Mouse (Mus musculus) forebrain, postnatal 0 days (tissue): Measurements from ENCODE around the gene Klra17. TPM values are rescaled to one million over a fixed set of nuclear protein-coding genes. Genes with fewer than 3 reads are reported as not detected.
"Not testable (repeated sequence)": the region's sequence is repeated elsewhere in the genome, so short reads cannot be mapped to it uniquely, and the experiment has no call there.

Experiments
- ATAC-seq: fragments of 200-750 bp; cut with Nextera tagmentation; 2 replicates; pipeline ENCODE4 v1.8.0; 2017; ENCODE audit warnings: mild to moderate bottlenecking, moderate library complexity
- DNase-seq: peaks from one replicate; pipeline ENCODE4 v3.0.0-alpha.2; 2015
- H3K27ac ChIP-seq: fragments of 300-500 bp; sonication (generic); 2 replicates; pipeline ENCODE4 v1.5.1; 2014; ENCODE audit warnings: low read depth, mild to moderate bottlenecking, antibody characterized with exemption, low read length, moderate library complexity, mixed read lengths
- H3K27me3 ChIP-seq: fragments of 300-500 bp; sonication (generic); 2 replicates; pipeline ENCODE4 v1.6.1; 2014; ENCODE audit warnings: mild to moderate bottlenecking, low read length, mixed read lengths; ENCODE audit not compliant: insufficient read depth
- H3K36me3 ChIP-seq: fragments of 300-500 bp; sonication (generic); 2 replicates; pipeline ENCODE4 v1.6.1; 2014; ENCODE audit warnings: mild to moderate bottlenecking, moderate library complexity; ENCODE audit not compliant: insufficient read depth
- H3K4me1 ChIP-seq: fragments of 300-500 bp; sonication (generic); 2 replicates; pipeline ENCODE4 v1.6.1; 2014; ENCODE audit warnings: antibody characterized with exemption; ENCODE audit not compliant: insufficient read depth
- H3K4me2 ChIP-seq: fragments of 300-500 bp; sonication (generic); 2 replicates; pipeline ENCODE4 v1.6.1; 2014; ENCODE audit warnings: low read depth, mild to moderate bottlenecking, moderate library complexity
- H3K4me3 ChIP-seq: fragments of 300-500 bp; sonication (generic); 2 replicates; pipeline ENCODE4 v1.5.1; 2014; ENCODE audit warnings: low read depth, low read length, mixed read lengths
- H3K9ac ChIP-seq: fragments of 300-500 bp; sonication (generic); 2 replicates; pipeline ENCODE4 v1.6.1; 2014; ENCODE audit warnings: mild to moderate bottlenecking
- H3K9me3 ChIP-seq: fragments of 300-500 bp; sonication (generic); 2 replicates; pipeline ENCODE4 v1.6.1; 2016; ENCODE audit warnings: low read length
- CTCF ChIP-seq: sonication (generic); IDR thresholded peaks from 2 replicates; pipeline ENCODE4 v1.5.1; 2016; ENCODE audit warnings: antibody characterized with exemption, control low read depth, low read depth
- whole genome bisulfite sequencing: fragments of 180-500 bp; shearing (Covaris S2); extraction: QIAGEN DNeasy Blood & Tissue Kit; methylation state at CpG from one replicate; pipeline ENCODE4 v1.1.7; 2014; 5-methylcytosine and 5-hydroxymethylcytosine counted together
- polyA plus RNA-seq: library from polyadenylated mRNA; unstranded; fragments of >200 nt; fragmentation: Nextera tagmentation; extraction: Ambion mirVana; gene quantifications from 2 replicates; pipeline ENCODE4 v1.2.1, GENCODE M21; 2015
- total RNA-seq: library from RNA; depleted of rRNA; stranded (reverse); fragments of >200 nt; gene quantifications from 2 replicates; pipeline ENCODE4 v1.2.3, GENCODE M21; 2014; rRNA removed

Klra17 gene
- not detected in 2 replicates for total RNA-seq
- polyA plus RNA-seq, result not detected in 2 replicates

GRCm38 (mm10) chr6:129876549-129876948 is at the start of gene Klra17:
Gene Klra17 (minus strand): TSS chr6:129876672.
- no peak within 1 kb of the TSS for H3K4me2 ChIP-seq
- no peak for ATAC-seq
- no peaks in the 10 kb centered on the region for H3K4me1 ChIP-seq
- WGBS, result 36% methylated on average over 1 of the region's 1 CpGs
- H3K9ac ChIP-seq, result no peak within 1 kb of the TSS
- H3K9me3 ChIP-seq, result 0 out of 2 replicates have a peak, but pooled peaks cover 8% of the 10 kb centered on the region
- H3K36me3 ChIP-seq, result no peaks in the 10 kb centered on the region
- DNase-seq, result no peak
- no peaks in the 10 kb centered on the region for H3K27me3 ChIP-seq
- TF ChIP-seq CTCF, result no peak
- H3K27ac ChIP-seq, result no peak within 1 kb of the TSS
- no peak within 1 kb of the TSS for H3K4me3 ChIP-seq

GRCm38 (mm10) chr6:129917476-129917946 is 41.0 kb upstream of the Klra17 start, which contains the start of gene Klra5:
Gene Klra5 (minus strand): TSS chr6:129917650.
- H3K27me3 ChIP-seq, DNase-seq, ATAC-seq: not testable (repeated sequence)

GRCm38 (mm10) chr6:129916996-129917395 is 40.5 kb upstream of the Klra17 start:
- Histone ChIP-seq H3K27ac (no peak overlapping the region), H3K9ac (no peak overlapping the region), H3K27me3 (no peaks in the 10 kb centered on the region), H3K4me2 (no peak overlapping the region), H3K4me1 (no peaks in the 10 kb centered on the region), H3K4me3 (no peak overlapping the region), H3K36me3 (no peaks in the 10 kb centered on the region), H3K9me3 (0 out of 2 replicates have a peak, but pooled peaks cover 9% of the 10 kb centered on the region)
- no peak for ATAC-seq
- no peak for DNase-seq
- whole genome bisulfite sequencing, result 91% methylated on average over 1 of the region's 1 CpGs
- no peak for TF ChIP-seq CTCF

More at GRCm38 (mm10) chr6:129917476-129917946, 41.0 kb upstream of the Klra17 start, which contains the start of gene Klra5:
- H3K27ac ChIP-seq, H3K9ac ChIP-seq, H3K9me3 ChIP-seq, H3K36me3 ChIP-seq, H3K4me3 ChIP-seq, H3K4me1 ChIP-seq, H3K4me2 ChIP-seq: not testable (repeated sequence)

GRCm38 (mm10) chr6:129882525-129882924 is 6.1 kb upstream of the Klra17 start:
- no peak for TF ChIP-seq CTCF
- H3K4me3 ChIP-seq, result no peak overlapping the region

GRCm38 (mm10) chr6:129862349-129862748 is 14.1 kb downstream of the Klra17 start, which contains the start of gene Gm17631:
Gene Gm17631 (plus strand): TSS chr6:129862649.
- H3K9ac ChIP-seq, H3K27me3 ChIP-seq, H3K36me3 ChIP-seq, H3K4me3 ChIP-seq, H3K27ac ChIP-seq, H3K4me2 ChIP-seq, H3K9me3 ChIP-seq, DNase-seq, H3K4me1 ChIP-seq, ATAC-seq: not testable (repeated sequence)
- no CpG with 5 or more reads among the region's 3 CpGs for whole genome bisulfite sequencing

More at GRCm38 (mm10) chr6:129882525-129882924, 6.1 kb upstream of the Klra17 start:
- ATAC-seq (no peak), DNase-seq (no peak)
- Histone ChIP-seq H3K4me2 (no peak overlapping the region), H3K27ac (no peak overlapping the region), H3K27me3 (no peaks in the 10 kb centered on the region), H3K36me3 (no peaks in the 10 kb centered on the region), H3K9ac (no peak overlapping the region), H3K9me3 (0 out of 2 replicates have a peak, but pooled peaks cover 8% of the 10 kb centered on the region), H3K4me1 (no peaks in the 10 kb centered on the region)
- WGBS, result 94% methylated on average over 2 of the region's 2 CpGs

DNA sequence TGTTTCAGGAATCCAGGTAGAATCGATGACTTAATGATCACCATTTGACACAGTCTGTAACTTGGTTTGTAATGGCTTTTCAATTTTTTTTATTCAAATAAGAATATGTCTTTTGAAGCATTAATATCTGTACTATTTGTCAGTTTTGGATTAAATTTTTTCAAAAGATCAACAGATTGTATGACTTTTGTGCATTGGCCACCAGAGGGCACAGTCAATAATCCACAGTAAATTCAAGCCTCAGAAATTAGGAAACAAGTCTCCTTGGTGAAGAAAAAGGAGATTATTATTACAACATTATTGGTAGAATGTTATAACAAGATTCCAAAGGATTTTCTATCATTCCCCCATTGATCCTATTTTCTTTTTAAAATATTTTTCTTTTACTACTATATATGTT is 50.9 kb downstream of the Klra17 start:
- no peaks in the 10 kb centered on the region for H3K36me3 ChIP-seq
- ATAC-seq, result no peak
- DNase-seq, result no peak
- no peaks in the 10 kb centered on the region for H3K4me1 ChIP-seq
- H3K27me3 ChIP-seq, result no peaks in the 10 kb centered on the region
- H3K4me2 ChIP-seq, result no peak overlapping the region
- H3K9me3 ChIP-seq, result 0 out of 2 replicates have a peak, but pooled peaks cover 2% of the 10 kb centered on the region
- no peak overlapping the region for H3K27ac ChIP-seq
- no peak for TF ChIP-seq CTCF
- H3K4me3 ChIP-seq, result no peak overlapping the region
- no peak overlapping the region for H3K9ac ChIP-seq
- 91% methylated on average over 1 of the region's 1 CpGs for WGBS

GRCm38 (mm10) chr6:129824004-129824403 is 52.5 kb downstream of the Klra17 start:
- Histone ChIP-seq H3K27ac (no peak overlapping the region), H3K4me2 (no peak overlapping the region), H3K4me3 (no peak overlapping the region), H3K27me3 (no peaks in the 10 kb centered on the region), H3K36me3 (no peaks in the 10 kb centered on the region), H3K9ac (no peak overlapping the region), H3K9me3 (no peaks in the 10 kb centered on the region), H3K4me1 (no peaks in the 10 kb centered on the region)
- TF ChIP-seq CTCF, result no peak
- no peak for ATAC-seq
- no peak for DNase-seq
- 94% methylated on average over 1 of the region's 1 CpGs for WGBS
